Mouse (Mus musculus): Measurements from ENCODE around the gene Oas1c. TPM values are rescaled to one million over a fixed set of nuclear protein-coding genes. Genes with fewer than 3 reads are reported as not detected.

The Oas1c gene
- total RNA-seq, 1 experiment from 2014 or later = 10.6 TPM

DNA sequence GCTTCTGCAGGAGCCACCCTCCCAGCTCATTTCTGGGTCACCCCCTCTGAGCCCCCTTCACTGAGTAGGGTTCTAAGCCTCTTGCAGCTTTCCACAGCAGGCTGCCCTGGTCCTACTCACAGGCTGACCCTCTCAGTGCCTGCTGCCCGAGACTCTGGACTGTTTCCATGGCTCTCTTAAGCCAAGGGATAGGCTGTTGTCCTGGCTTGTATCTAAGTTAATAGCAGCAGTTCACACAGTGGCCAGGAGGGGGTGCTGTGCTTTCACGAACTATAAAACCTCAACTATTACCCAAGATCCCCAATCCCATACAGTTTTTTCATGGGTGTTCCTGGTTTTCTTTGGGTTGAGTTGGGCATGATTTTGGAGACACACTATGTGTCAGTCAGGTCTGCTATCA, 19.3 kb downstream of the Oas1c start:
- 0 out of 2 replicates have a peak, but pooled peaks have one; percentile 49 for ATAC-seq (replicated peaks; ENCODE audit: insufficient number of reproducible peaks, low FRiP score, low TSS enrichment, poor library complexity, severe bottlenecking)

GRCm38 (mm10) chr5:120787042-120787441, 25.3 kb downstream of the Oas1c start:
- no peak for ATAC-seq (replicated peaks; ENCODE audit: insufficient number of reproducible peaks, low FRiP score, low TSS enrichment, poor library complexity, severe bottlenecking)

GRCm38 (mm10) chr5:120782446-120782845, 29.9 kb downstream of the Oas1c start:
- no peak for ATAC-seq (replicated peaks; ENCODE audit: insufficient number of reproducible peaks, low FRiP score, low TSS enrichment, poor library complexity, severe bottlenecking)

GRCm38 (mm10) chr5:120781646-120782045, 30.7 kb downstream of the Oas1c start:
- no peak for ATAC-seq (replicated peaks; ENCODE audit: insufficient number of reproducible peaks, low FRiP score, low TSS enrichment, poor library complexity, severe bottlenecking)

- ATAC-seq (replicated peaks; ENCODE audit: insufficient number of reproducible peaks, low FRiP score, low TSS enrichment, poor library complexity, severe bottlenecking) = no peak
These were observed 32.4 kb downstream of the Oas1c start for GRCm38 (mm10) chr5:120779922-120780321.

GRCm38 (mm10) chr5:120778941-120779340, 33.4 kb downstream of the Oas1c start:
- ATAC-seq (replicated peaks; ENCODE audit: insufficient number of reproducible peaks, low FRiP score, low TSS enrichment, poor library complexity, severe bottlenecking) = no peak

- peak; percentile 42; the same call in 1 of the 2 replicates for ATAC-seq (replicated peaks; ENCODE audit: insufficient number of reproducible peaks, low FRiP score, low TSS enrichment, poor library complexity, severe bottlenecking)
These were observed 34.8 kb downstream of the Oas1c start, which contains the start of gene Oas3 for GRCm38 (mm10) chr5:120777478-120777877. Gene Oas3, minus strand, starts transcription at chr5:120777661.

DNA sequence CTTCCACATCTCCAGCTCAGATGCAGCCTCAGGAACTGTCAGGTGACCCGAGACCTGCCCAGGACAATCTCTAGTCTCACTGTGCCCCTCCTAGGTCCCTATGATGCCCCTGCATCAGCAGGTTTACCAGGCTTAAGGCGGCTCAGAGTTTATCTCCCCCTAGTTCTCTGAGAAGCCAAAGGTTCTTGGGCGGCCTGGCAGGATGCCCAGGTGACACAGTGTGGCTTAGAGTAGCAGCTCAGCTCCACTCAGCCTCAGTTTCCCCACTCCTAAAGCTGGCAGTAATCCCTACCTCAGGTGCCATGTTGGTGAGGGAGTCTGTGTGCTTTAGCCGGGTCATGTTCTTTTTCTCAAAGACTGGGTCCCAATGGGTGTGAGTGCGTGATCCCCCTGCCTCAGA, 35.5 kb downstream of the Oas1c start:
- no peak for ATAC-seq (replicated peaks; ENCODE audit: insufficient number of reproducible peaks, low FRiP score, low TSS enrichment, poor library complexity, severe bottlenecking)

DNA sequence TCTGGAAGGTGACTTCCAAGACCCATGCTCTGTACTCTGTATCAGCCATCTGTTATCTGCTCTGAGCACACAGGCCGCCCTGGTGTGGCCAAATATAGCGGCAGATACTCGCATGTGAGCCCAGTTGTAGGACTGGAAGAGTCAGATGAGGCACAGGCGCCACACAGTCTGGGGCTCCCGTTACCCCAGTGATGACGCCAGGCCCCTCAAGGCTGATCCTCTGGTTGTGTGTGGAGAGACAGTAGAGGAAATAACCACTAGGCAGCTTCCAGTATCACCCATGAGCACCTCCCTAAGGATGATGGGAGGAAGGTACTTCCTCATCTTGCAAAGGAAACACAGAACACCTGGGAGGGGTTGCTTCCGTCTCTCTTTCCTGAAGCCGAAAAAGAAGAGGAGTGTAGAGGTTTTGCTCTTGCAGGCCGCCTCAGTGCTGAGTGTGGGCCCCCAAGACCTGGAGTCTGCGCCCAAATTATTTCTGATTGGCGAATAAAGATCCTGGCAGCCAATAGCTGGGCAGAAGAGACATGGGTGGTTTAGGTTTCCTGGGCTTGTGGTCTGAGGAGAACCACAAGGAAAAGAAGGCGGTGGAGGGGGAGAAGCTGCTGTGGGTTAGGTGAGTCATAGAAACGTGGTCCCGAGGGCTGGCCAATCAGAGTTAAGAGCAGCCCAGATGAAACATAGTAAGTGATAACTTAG, 36.9 kb downstream of the Oas1c start:
- ATAC-seq (replicated peaks; ENCODE audit: insufficient number of reproducible peaks, low FRiP score, low TSS enrichment, poor library complexity, severe bottlenecking) = no peak

- no peak for ATAC-seq (replicated peaks; ENCODE audit: insufficient number of reproducible peaks, low FRiP score, low TSS enrichment, poor library complexity, severe bottlenecking)
These were observed 42.9 kb downstream of the Oas1c start for GRCm38 (mm10) chr5:120769396-120769795.

DNA sequence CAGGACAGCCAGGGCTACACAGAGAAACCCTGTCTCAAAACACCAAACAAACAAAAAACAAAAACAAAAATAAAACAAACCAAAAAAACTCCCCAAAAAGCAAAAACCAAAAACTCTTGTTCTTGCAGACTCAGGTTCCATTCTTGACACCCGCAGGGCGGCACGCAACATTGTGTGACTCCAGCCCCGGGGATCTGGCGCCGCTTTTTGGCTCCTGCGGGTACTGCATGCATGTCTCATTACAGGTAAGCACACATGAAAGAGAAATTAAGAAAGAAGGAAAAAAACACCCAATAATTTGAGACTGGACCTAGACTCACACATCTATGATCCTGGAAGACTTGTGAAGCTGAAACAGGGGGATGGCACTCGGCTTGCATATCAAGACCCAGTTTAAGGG, 47.3 kb downstream of the Oas1c start:
- no peak for ATAC-seq (replicated peaks; ENCODE audit: insufficient number of reproducible peaks, low FRiP score, low TSS enrichment, poor library complexity, severe bottlenecking)

- ATAC-seq (replicated peaks; ENCODE audit: insufficient number of reproducible peaks, low FRiP score, low TSS enrichment, poor library complexity, severe bottlenecking) = no peak
These were observed 50.4 kb downstream of the Oas1c start for GRCm38 (mm10) chr5:120761901-120762300.

DNA sequence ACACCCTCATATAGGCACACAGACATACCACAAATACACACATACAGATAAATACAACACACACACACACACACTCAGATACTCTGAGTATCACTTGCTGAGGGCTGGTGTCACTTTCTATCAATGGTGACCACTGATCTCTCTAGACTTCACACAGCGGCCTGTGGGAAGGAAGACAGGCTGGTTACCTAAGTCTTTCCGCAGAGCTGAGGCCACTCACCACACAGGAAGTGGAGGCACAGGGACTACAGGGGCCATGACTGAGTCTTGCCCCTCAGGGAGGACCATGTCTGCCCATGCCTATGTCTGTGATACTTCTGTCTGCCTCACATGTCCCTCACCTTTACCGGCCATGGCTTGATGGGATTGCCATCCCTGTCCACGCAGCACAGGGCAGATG, 58.1 kb downstream of the Oas1c start:
- no peak for ATAC-seq (replicated peaks; ENCODE audit: insufficient number of reproducible peaks, low FRiP score, low TSS enrichment, poor library complexity, severe bottlenecking)

DNA sequence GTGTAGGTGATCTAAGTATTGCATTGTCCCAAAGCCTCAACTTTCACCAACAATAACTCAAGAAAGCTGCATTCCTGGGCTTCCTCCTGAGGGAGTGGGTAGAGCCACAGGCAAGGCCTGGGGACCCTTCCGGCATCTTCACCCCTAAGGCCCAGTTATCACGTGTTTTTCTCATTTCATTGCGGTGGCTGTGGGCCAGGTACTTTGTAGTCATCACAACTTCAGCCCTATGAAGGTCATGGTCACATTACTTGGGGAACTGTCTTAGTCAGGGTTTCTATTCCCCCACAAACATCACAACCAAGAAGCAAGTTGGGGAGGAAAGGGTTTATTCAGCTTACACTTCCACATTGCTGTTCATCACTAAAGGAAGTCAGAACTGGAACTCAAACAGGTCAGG, 59.5 kb downstream of the Oas1c start:
- no peak for ATAC-seq (replicated peaks; ENCODE audit: insufficient number of reproducible peaks, low FRiP score, low TSS enrichment, poor library complexity, severe bottlenecking)

DNA sequence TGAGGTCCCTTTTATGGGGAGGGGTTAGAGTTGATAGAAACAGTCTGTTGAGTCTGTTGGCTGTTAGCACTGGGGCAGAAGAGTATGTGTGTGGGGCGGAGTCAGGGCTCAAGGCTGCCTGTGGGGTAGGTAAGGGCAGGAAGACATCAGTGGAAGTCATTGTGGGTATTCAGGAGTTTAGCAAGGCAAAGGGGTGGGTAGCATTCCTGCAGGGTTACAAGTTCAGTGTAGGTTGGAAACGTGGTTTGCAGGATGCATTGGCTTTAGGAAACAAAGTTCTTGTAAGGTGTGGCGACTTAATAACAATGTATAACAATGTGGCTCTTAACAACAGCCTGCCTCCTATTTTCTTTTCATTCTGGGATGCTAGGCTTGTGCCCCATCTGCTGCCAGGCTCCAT, 61.1 kb downstream of the Oas1c start:
- ATAC-seq (replicated peaks; ENCODE audit: insufficient number of reproducible peaks, low FRiP score, low TSS enrichment, poor library complexity, severe bottlenecking) = no peak

Other genes starting within 250 kb of the Oas1c start
- 8.1 to 8.8 TPM (median 8.5 TPM) in 3 replicates for gene Tpcn1, start 223.8 kb downstream of the Oas1c start, total RNA-seq (2017)
- gene Iqcd, start 223.5 kb downstream of the Oas1c start, total RNA-seq (2017) = 0.57 TPM in 1 of 3 replicates, not detected in the others
- 0.43 to 4.0 TPM (median 1.1 TPM) in 3 replicates for gene Rita1, start 199.9 kb downstream of the Oas1c start, total RNA-seq (2017)
- gene Ddx54, start 199.8 kb downstream of the Oas1c start, total RNA-seq (2017) = 42.2 to 59.5 TPM (median 55.9 TPM) in 3 replicates
- not detected in 3 replicates for gene Cfap73, start 178.3 kb downstream of the Oas1c start, total RNA-seq (2017)
- 0.48 to 0.49 TPM in 2 of 3 replicates, not detected in the other for gene Rasal1, start 163.7 kb downstream of the Oas1c start, total RNA-seq (2017)
- 5.4 to 12.1 TPM (median 8.1 TPM) in 3 replicates for gene Dtx1, start 100.6 kb downstream of the Oas1c start, total RNA-seq (2017)
- 2.2 to 8.7 TPM (median 5.3 TPM) in 3 replicates for gene Oas2, start 62.7 kb downstream of the Oas1c start, total RNA-seq (2017)
- gene Oas3, start 34.9 kb downstream of the Oas1c start, total RNA-seq (2017) = 6.3 to 13.2 TPM (median 8.3 TPM) in 3 replicates
- not detected in 3 replicates for gene Oas1e, start 17.0 kb downstream of the Oas1c start, total RNA-seq (2017)
- not detected in 3 replicates for gene Oas1f, start 34.9 kb upstream of the Oas1c start, total RNA-seq (2017)
- not detected in 3 replicates for gene Oas1h, start 48.9 kb upstream of the Oas1c start, total RNA-seq (2017)
- 2.6 to 4.9 TPM (median 3.5 TPM) in 3 replicates for gene Oas1g, start 75.1 kb upstream of the Oas1c start, total RNA-seq (2017)
- gene Oas1a, start 95.0 kb upstream of the Oas1c start, total RNA-seq (2017) = 26.0 to 35.8 TPM (median 31.2 TPM) in 3 replicates
- not detected in 3 replicates for gene Oas1d, start 102.0 kb upstream of the Oas1c start, total RNA-seq (2017)
- not detected in 3 replicates for gene Rph3a, start 197.6 kb upstream of the Oas1c start, total RNA-seq (2017)

Data from monocyte, adult 5-6 weeks (primary cell).